23 mouse cellular contexts compared by ENCODE assay signal in the genomic region with DNA sequence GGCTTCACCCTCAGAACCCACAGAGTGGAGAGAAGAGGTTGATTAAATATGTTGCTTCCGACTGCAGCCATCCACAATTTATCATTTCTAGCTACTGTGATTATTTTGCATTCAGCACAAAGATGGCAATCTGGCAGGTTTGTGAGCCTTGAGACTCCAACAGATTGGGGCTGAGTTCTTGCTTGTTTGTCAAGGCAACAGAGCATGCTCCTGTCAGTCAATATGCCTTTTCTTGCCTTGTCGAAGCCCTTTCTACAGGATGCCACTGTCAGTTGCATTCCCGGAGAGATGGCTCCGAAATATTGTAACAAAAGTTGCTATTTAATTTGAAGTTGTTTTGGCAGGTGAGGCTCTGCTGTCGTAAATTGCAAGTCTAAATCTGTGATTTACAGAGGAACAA.
DNase-seq lines count a peak whose midpoint lies in the region; ATAC-seq and TF ChIP-seq lines count a peak whose summit lies in the region.
"Had no signal": no experiment of that assay in that cellular context is flagged by ENCODE, and none has a peak within 500 bp of the region (broad histone marks: within the 10 kb centered on the region; RNA-seq: fewer than 3 reads in every experiment).

No protein-coding gene starts in this region.

- no peak for TF ChIP-seq POLR2A in brain, embryonic 14.5 days (IDR thresholded peaks at IDR 0.05; ENCODE audit: borderline replicate concordance, extremely low read depth, insufficient read depth, insufficient read length, poor library complexity, severe bottlenecking)

- 89% methylated on average over 5 of the region's 5 CpGs for WGBS in forebrain, embryonic 14.5 days
- WGBS in forebrain, embryonic 15.5 days, result 69% methylated on average over 5 of the region's 5 CpGs
- 49% methylated on average over 5 of the region's 5 CpGs for WGBS in forebrain, postnatal 0 days
- 90% methylated on average over 5 of the region's 5 CpGs for WGBS in forebrain, embryonic 11.5 days

- no peak for TF ChIP-seq CTCF in forebrain, postnatal 0 days (IDR thresholded peaks at IDR 0.05; ENCODE audit: low read depth)
- no peak for TF ChIP-seq CTCF in brain, embryonic 14.5 days (IDR thresholded peaks at IDR 0.05; ENCODE audit: borderline replicate concordance, extremely low read depth, insufficient read depth, insufficient read length)

- ATAC-seq in forebrain, embryonic 14.5 days, result no peak
- no peak for ATAC-seq in forebrain, embryonic 15.5 days (replicated peaks)
- ATAC-seq in forebrain, postnatal 0 days, result peak; percentile 74
- no peak for ATAC-seq in forebrain, embryonic 11.5 days (replicated peaks; ENCODE audit: low FRiP score)
- no peak for ATAC-seq in megakaryocyte progenitor cell, adult 5-6 weeks (replicated peaks; ENCODE audit: poor library complexity)
- ATAC-seq: activated CD4-positive, CD25-positive, alpha-beta regulatory T cell, adult 4 months; CD4-positive, CD25-positive, alpha-beta regulatory T cell, adult 4 months; Patski had no signal

- no peak overlapping the region for H3K9ac ChIP-seq in forebrain, embryonic 14.5 days (ENCODE audit: low read length)
- no peak overlapping the region for H3K9ac ChIP-seq in forebrain, embryonic 15.5 days (replicated peaks)
- H3K9ac ChIP-seq in forebrain, postnatal 0 days, result no peak overlapping the region
- no peak overlapping the region for H3K9ac ChIP-seq in forebrain, embryonic 11.5 days (ENCODE audit: low read length)
- H3K9ac ChIP-seq: embryonic facial prominence, embryonic 12.5 days; forebrain, embryonic 12.5 days had no signal

- H3K4me1 ChIP-seq in forebrain, embryonic 14.5 days (ENCODE audit: control insufficient read depth, insufficient read depth, low read length), result no peaks in the 10 kb centered on the region
- no peaks in the 10 kb centered on the region for H3K4me1 ChIP-seq in forebrain, embryonic 15.5 days
- H3K4me1 ChIP-seq in forebrain, postnatal 0 days (ENCODE audit: insufficient read depth), result no peaks in the 10 kb centered on the region
- H3K4me1 ChIP-seq in forebrain, embryonic 11.5 days (replicated peaks; ENCODE audit: control insufficient read depth, insufficient read depth, low read length), result no peaks in the 10 kb centered on the region
- H3K4me1 ChIP-seq: embryonic facial prominence, embryonic 10.5 days; embryonic facial prominence, embryonic 12.5 days; forebrain, embryonic 12.5 days had no signal

- H3K4me3 ChIP-seq in forebrain, embryonic 14.5 days (ENCODE audit: low read depth, low read length), result no peak overlapping the region
- H3K4me3 ChIP-seq in forebrain, embryonic 15.5 days, result no peak overlapping the region
- H3K4me3 ChIP-seq in forebrain, postnatal 0 days (ENCODE audit: low read depth, low read length), result no peak overlapping the region
- no peak overlapping the region for H3K4me3 ChIP-seq in forebrain, embryonic 11.5 days (ENCODE audit: low read depth, low read length)
- H3K4me3 ChIP-seq: embryonic facial prominence, embryonic 10.5 days; embryonic facial prominence, embryonic 12.5 days; forebrain, embryonic 12.5 days had no signal

- no peaks in the 10 kb centered on the region for H3K9me3 ChIP-seq in forebrain, embryonic 14.5 days (replicated peaks; ENCODE audit: control insufficient read depth, low read length)
- no peaks in the 10 kb centered on the region for H3K9me3 ChIP-seq in forebrain, embryonic 15.5 days
- H3K9me3 ChIP-seq in forebrain, postnatal 0 days (ENCODE audit: low read length), result no peaks in the 10 kb centered on the region
- no peaks in the 10 kb centered on the region for H3K9me3 ChIP-seq in forebrain, embryonic 11.5 days (ENCODE audit: control insufficient read depth, low read length)
- H3K9me3 ChIP-seq: embryonic facial prominence, embryonic 10.5 days; embryonic facial prominence, embryonic 12.5 days; forebrain, embryonic 12.5 days; G1E had no signal

- no peaks in the 10 kb centered on the region for H3K36me3 ChIP-seq in forebrain, embryonic 14.5 days (ENCODE audit: control insufficient read depth, insufficient read depth, low read length)
- H3K36me3 ChIP-seq in forebrain, embryonic 15.5 days, result no peaks in the 10 kb centered on the region
- H3K36me3 ChIP-seq in forebrain, postnatal 0 days (ENCODE audit: insufficient read depth), result no peaks in the 10 kb centered on the region
- H3K36me3 ChIP-seq in forebrain, embryonic 11.5 days (ENCODE audit: control insufficient read depth, insufficient read depth, low read length), result no peaks in the 10 kb centered on the region
- H3K36me3 ChIP-seq: embryonic facial prominence, embryonic 10.5 days; embryonic facial prominence, embryonic 12.5 days; forebrain, embryonic 12.5 days; G1E had no signal

- no peak overlapping the region for H3K4me2 ChIP-seq in forebrain, embryonic 14.5 days (ENCODE audit: low read length)
- no peak overlapping the region for H3K4me2 ChIP-seq in forebrain, embryonic 15.5 days (replicated peaks)
- no peak overlapping the region for H3K4me2 ChIP-seq in forebrain, postnatal 0 days (ENCODE audit: low read depth)
- H3K4me2 ChIP-seq in forebrain, embryonic 11.5 days (ENCODE audit: low read depth, low read length, severe bottlenecking), result no peak overlapping the region
- H3K4me2 ChIP-seq: embryonic facial prominence, embryonic 12.5 days; forebrain, embryonic 12.5 days had no signal

- no peak overlapping the region for H3K27ac ChIP-seq in forebrain, embryonic 14.5 days (ENCODE audit: low read depth, low read length)
- no peak overlapping the region for H3K27ac ChIP-seq in forebrain, embryonic 15.5 days (replicated peaks)
- no peak overlapping the region for H3K27ac ChIP-seq in forebrain, postnatal 0 days (ENCODE audit: low read depth, low read length)
- no peak overlapping the region for H3K27ac ChIP-seq in forebrain, embryonic 11.5 days (ENCODE audit: low read depth, low read length)
- H3K27ac ChIP-seq: embryonic facial prominence, embryonic 10.5 days; embryonic facial prominence, embryonic 12.5 days; forebrain, embryonic 12.5 days had no signal

- peak; percentile 41 for DNase-seq in forebrain, embryonic 14.5 days (ENCODE audit: low spot score)
- DNase-seq in forebrain, postnatal 0 days, result peak; percentile 33
- no peak for DNase-seq in forebrain, embryonic 11.5 days (ENCODE audit: low spot score)
- DNase-seq in brain, embryonic 14.5 days (ENCODE audit: low read depth), result peak; percentile 51
- DNase-seq: adrenal gland, adult 8-10 months; adrenal gland, postnatal 14 days; adrenal gland, postnatal 36 days; B cell, adult 2 months; cerebellum, adult 11-12 months; cerebellum, adult 2 months; cerebellum, adult 9-10 months; cerebellum, postnatal 10 days; cerebellum, postnatal 25 days had no signal

- no peaks in the 10 kb centered on the region for H3K27me3 ChIP-seq in forebrain, embryonic 14.5 days (replicated peaks; ENCODE audit: control insufficient read depth, insufficient read depth, low read length)
- no peaks in the 10 kb centered on the region for H3K27me3 ChIP-seq in forebrain, embryonic 15.5 days
- no peaks in the 10 kb centered on the region for H3K27me3 ChIP-seq in forebrain, postnatal 0 days (ENCODE audit: insufficient read depth, low read length)
- H3K27me3 ChIP-seq in forebrain, embryonic 11.5 days (ENCODE audit: control insufficient read depth, insufficient read depth, low read length), result no peaks in the 10 kb centered on the region
- H3K27me3 ChIP-seq: CH12.LX; embryonic facial prominence, embryonic 12.5 days; forebrain, embryonic 12.5 days had no signal
